Mouse (Mus musculus): Measurements from ENCODE around the gene Arpc5l. TPM values are rescaled to one million over a fixed set of nuclear protein-coding genes. Genes with fewer than 3 reads are reported as not detected.
"Not testable (repeated sequence)": the region's sequence is repeated elsewhere in the genome, so short reads cannot be mapped to it uniquely, and the experiment has no call there.

The Arpc5l gene
- total RNA-seq, 1 experiment from 2014 or later, result 64.3 TPM

DNA sequence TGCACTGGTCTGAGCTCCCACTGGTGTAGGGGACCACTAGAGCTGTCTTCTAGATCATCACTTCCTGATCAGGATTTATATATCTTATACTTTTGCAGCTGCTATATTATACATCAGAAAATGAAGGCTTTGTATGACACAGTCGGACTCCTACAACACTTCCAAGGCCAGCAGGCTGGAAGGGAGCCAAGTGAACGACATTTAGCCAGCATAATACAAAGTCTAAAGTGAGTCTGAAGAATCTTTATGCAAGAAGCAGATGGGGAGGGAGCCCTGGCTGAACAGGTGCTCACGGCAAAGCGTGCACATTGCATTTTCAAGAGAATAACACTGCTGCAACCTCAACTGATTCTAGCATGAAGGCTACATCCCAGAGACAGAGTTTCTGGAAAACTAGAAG is 12.7 kb upstream of the Arpc5l start:
- ATAC-seq (replicated peaks in 1 of 2; ENCODE audit: insufficient read depth in 1 of 2, low FRiP score in 2 of 2, low TSS enrichment in 1 of 2, low read depth in 1 of 2, poor library complexity in 2 of 2, severe bottlenecking in 2 of 2), result no peak

GRCm38 (mm10) chr2:38997386-38998374 is 7.5 kb upstream of the Arpc5l start, which contains the start of gene Wdr38:
Gene Wdr38 (plus strand): TSS chr2:38997476.
- ATAC-seq (replicated peaks in 1 of 2; ENCODE audit: insufficient read depth in 1 of 2, low FRiP score in 2 of 2, low TSS enrichment in 1 of 2, low read depth in 1 of 2, poor library complexity in 2 of 2, severe bottlenecking in 2 of 2), result peak; percentile 90 to 95

DNA sequence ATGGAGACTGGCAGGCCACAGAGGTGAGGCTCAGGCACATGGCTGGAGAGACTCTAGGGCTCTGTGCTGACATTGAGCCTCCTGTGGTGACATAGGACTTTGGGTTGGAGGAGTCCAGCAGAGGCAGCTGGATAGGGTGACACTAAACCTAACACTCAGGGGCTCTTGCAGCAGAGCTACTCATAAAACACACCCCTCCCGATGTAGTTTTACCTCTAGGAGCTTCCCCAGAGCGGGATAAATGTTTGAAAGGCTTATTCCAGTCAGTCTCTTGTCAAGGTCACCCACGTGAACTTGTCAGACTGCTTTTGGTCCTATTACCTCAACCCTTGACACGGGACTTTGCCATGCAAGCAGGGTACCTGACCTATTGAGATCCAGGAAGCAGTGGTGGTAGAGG is 5.8 kb upstream of the Arpc5l start:
- ATAC-seq (replicated peaks in 1 of 2; ENCODE audit: insufficient read depth in 1 of 2, low FRiP score in 2 of 2, low TSS enrichment in 1 of 2, low read depth in 1 of 2, poor library complexity in 2 of 2, severe bottlenecking in 2 of 2), result no peak

GRCm38 (mm10) chr2:38999910-39000586 is 5.1 kb upstream of the Arpc5l start:
- no peak for ATAC-seq (replicated peaks in 1 of 2; ENCODE audit: insufficient read depth in 1 of 2, low FRiP score in 2 of 2, low TSS enrichment in 1 of 2, low read depth in 1 of 2, poor library complexity in 2 of 2, severe bottlenecking in 2 of 2)

DNA sequence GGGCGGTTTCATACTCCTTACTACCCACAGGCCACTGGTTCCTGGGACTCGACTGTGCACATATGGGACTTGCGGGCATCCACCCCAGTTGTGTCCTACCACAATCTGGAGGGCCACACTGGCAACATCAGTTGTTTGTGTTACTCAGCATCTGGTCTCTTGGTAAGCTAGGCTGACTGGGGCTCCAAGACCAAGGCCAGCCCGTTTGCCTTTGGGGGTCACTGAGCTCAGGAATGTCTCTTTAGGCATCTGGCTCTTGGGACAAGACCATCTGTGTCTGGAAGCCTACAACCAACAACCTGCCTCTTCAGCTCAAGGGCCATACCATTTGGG is 4.6 kb upstream of the Arpc5l start:
- no peak for ATAC-seq (replicated peaks in 1 of 2; ENCODE audit: insufficient read depth in 1 of 2, low FRiP score in 2 of 2, low TSS enrichment in 1 of 2, low read depth in 1 of 2, poor library complexity in 2 of 2, severe bottlenecking in 2 of 2)

DNA sequence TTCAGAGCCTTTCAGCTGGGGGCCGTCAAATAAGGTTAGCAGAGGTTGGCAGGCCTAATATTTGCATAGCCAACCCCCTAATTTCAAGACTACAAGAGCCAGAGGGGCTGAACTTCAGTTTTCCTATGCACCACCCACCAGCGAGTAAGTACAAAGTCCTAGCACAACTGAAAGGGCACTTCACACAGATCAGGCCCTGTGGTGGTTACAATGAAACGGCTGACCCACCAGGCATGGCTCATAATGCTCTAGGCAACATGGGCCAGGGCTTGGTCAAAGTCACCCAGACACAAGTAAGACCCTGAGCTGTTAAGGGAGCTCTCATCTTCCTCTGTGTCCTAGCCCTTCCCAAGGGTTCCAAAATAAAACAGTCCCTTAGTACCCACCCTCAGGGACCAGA is 3.3 kb upstream of the Arpc5l start:
- no peak for ATAC-seq (replicated peaks in 1 of 2; ENCODE audit: insufficient read depth in 1 of 2, low FRiP score in 2 of 2, low TSS enrichment in 1 of 2, low read depth in 1 of 2, poor library complexity in 2 of 2, severe bottlenecking in 2 of 2)

DNA sequence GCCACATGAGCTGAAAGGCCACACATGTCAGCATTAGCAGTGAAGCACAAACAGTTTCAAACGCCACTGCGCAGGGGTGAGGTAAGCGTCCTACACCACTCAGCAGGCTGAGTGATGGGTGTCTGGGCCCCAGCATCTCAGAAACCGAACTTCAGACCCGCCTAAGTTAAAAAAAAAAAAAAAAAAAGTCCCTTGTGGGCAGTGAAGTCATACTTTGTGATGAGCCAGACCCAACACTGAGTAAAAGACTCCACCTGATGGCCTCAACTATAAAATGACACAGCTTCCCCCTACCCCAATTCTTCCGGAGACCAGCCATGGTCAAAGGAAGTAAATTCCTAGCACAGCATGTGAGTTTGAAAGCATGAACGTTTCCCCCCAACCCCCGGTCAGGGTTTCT is 2.0 kb upstream of the Arpc5l start:
- ATAC-seq (replicated peaks in 1 of 2; ENCODE audit: insufficient read depth in 1 of 2, low FRiP score in 2 of 2, low TSS enrichment in 1 of 2, low read depth in 1 of 2, poor library complexity in 2 of 2, severe bottlenecking in 2 of 2), result no peak

GRCm38 (mm10) chr2:39003512-39003911 is 1.6 kb upstream of the Arpc5l start:
- no peak for ATAC-seq (replicated peaks in 1 of 2; ENCODE audit: insufficient read depth in 1 of 2, low FRiP score in 2 of 2, low TSS enrichment in 1 of 2, low read depth in 1 of 2, poor library complexity in 2 of 2, severe bottlenecking in 2 of 2)

GRCm38 (mm10) chr2:39004372-39004771 is 776 bp upstream of the Arpc5l start:
- peak in 1 of 2 experiments; percentile 1; a peak in 1 of 4 replicates for ATAC-seq (replicated peaks in 1 of 2; ENCODE audit: insufficient read depth in 1 of 2, low FRiP score in 2 of 2, low TSS enrichment in 1 of 2, low read depth in 1 of 2, poor library complexity in 2 of 2, severe bottlenecking in 2 of 2)

DNA sequence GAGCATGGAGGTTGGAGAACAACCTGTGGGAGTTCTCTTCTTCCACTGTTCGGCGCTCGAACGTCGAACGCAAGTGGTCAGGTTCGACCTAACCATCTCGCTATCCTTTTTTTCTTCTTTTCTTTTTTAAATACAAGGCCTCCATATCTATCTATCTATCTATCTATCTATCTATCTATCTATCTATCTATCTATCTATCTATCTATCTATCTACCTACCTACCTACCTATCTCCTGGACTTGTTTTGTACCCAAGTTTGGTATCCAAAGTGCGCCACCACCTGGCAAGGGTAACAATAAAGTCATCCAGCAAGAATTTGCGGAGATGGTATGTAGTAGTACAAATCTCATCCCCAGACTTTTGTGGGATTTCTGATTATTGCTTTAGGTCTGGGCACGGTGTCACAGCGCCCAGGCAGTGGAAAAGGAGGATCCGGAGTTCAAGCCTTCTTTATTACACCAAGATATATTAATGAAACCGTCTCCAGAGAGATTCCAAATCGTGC is 479 bp downstream of the Arpc5l start, which contains the start of gene Rpl35:
Gene Rpl35, minus strand, starts transcription at position 51 of the 506 bp plus-strand sequence.
- ATAC-seq (replicated peaks in 1 of 2; ENCODE audit: insufficient read depth in 1 of 2, low FRiP score in 2 of 2, low TSS enrichment in 1 of 2, low read depth in 1 of 2, poor library complexity in 2 of 2, severe bottlenecking in 2 of 2), result no peak

DNA sequence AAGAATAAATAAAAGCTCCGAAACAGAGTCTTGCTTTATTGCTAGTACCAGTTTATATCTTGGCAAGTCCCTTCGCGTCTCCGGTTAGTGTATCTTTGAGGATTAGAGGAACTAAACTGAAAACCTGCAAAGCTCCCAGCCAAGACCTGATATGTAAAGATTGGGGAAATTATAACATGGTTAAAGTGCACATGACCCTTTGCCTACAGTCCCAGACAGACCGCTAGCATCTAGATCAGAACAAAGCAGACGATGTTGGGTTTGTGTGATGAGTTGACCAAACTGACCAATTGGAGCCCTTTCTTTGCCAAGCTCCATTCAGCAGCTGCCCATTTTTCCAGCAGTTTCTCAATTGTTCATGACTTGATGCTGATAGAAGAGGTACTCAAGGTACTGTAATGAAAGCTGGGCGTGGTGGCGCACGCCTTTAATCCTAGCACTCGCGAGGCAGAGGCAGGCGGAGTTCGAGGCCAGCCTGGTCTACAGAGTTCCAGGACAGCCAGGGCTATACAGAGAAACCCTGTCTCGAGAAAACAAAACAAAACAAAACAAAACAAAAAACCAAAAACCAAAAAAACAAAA is 1.1 kb downstream of the Arpc5l start:
- no peak for ATAC-seq (replicated peaks in 1 of 2; ENCODE audit: insufficient read depth in 1 of 2, low FRiP score in 2 of 2, low TSS enrichment in 1 of 2, low read depth in 1 of 2, poor library complexity in 2 of 2, severe bottlenecking in 2 of 2)

GRCm38 (mm10) chr2:39007865-39008264 is 2.7 kb downstream of the Arpc5l start:
- peak; percentile 31 to 60 for ATAC-seq (replicated peaks in 1 of 2; ENCODE audit: insufficient read depth in 1 of 2, low FRiP score in 2 of 2, low TSS enrichment in 1 of 2, low read depth in 1 of 2, poor library complexity in 2 of 2, severe bottlenecking in 2 of 2)

GRCm38 (mm10) chr2:39008350-39008851 is 3.3 kb downstream of the Arpc5l start:
- 0 out of 4 replicates have a peak, but pooled peaks of 1 of the 2 experiments have one; percentile 0 for ATAC-seq (replicated peaks in 1 of 2; ENCODE audit: insufficient read depth in 1 of 2, low FRiP score in 2 of 2, low TSS enrichment in 1 of 2, low read depth in 1 of 2, poor library complexity in 2 of 2, severe bottlenecking in 2 of 2)

GRCm38 (mm10) chr2:39008954-39009365 is 3.8 kb downstream of the Arpc5l start:
- peak in 1 of 2 experiments; percentile 18; a peak in 1 of 4 replicates for ATAC-seq (replicated peaks in 1 of 2; ENCODE audit: insufficient read depth in 1 of 2, low FRiP score in 2 of 2, low TSS enrichment in 1 of 2, low read depth in 1 of 2, poor library complexity in 2 of 2, severe bottlenecking in 2 of 2)

DNA sequence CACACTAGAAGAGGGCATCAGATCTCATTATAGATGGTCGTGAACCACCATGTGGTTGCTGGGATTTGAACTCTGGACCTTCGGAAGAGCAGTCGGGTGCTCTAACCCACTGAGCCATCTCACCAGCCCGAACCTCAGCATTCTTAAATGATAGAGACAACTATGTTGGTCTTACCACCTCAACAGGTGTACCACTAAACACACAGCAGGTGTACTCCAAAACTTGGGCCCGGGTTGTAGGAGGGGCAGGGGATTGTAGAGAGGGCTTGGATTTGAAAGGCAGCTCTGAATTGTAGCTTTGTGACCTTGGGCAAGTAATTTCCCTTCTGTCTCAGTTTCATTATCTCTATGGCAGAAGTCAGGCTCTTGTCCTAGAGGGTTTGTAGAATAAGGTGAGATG is 5.0 kb downstream of the Arpc5l start:
- not testable (repeated sequence) for ATAC-seq (replicated peaks in 1 of 2; ENCODE audit: insufficient read depth in 1 of 2, low FRiP score in 2 of 2, low TSS enrichment in 1 of 2, low read depth in 1 of 2, poor library complexity in 2 of 2, severe bottlenecking in 2 of 2)

DNA sequence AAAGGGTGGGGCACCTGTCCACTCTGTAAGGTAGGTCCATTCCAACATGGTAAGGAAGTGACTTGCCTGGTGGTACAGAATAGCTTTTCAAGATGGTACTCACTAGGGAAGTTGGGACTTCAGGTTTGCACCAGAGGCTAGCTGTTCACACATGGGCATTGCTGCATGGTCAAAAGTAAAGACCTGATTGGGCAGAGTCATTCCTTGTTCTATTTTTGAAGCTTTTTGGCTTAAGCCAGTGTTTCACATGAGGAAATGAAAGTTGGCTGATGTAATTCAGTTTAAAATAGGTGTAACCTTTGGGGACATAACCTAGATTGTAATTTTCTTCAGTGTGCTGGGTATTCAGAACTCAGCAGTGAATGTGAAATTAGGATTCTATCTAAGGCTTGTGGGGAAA is 6.1 kb downstream of the Arpc5l start:
- no peak for ATAC-seq (replicated peaks in 1 of 2; ENCODE audit: insufficient read depth in 1 of 2, low FRiP score in 2 of 2, low TSS enrichment in 1 of 2, low read depth in 1 of 2, poor library complexity in 2 of 2, severe bottlenecking in 2 of 2)

GRCm38 (mm10) chr2:39011971-39012370 is 6.8 kb downstream of the Arpc5l start:
- ATAC-seq (replicated peaks in 1 of 2; ENCODE audit: insufficient read depth in 1 of 2, low FRiP score in 2 of 2, low TSS enrichment in 1 of 2, low read depth in 1 of 2, poor library complexity in 2 of 2, severe bottlenecking in 2 of 2), result no peak
